8 mouse cellular contexts compared by ENCODE assay signal in the genomic region with DNA sequence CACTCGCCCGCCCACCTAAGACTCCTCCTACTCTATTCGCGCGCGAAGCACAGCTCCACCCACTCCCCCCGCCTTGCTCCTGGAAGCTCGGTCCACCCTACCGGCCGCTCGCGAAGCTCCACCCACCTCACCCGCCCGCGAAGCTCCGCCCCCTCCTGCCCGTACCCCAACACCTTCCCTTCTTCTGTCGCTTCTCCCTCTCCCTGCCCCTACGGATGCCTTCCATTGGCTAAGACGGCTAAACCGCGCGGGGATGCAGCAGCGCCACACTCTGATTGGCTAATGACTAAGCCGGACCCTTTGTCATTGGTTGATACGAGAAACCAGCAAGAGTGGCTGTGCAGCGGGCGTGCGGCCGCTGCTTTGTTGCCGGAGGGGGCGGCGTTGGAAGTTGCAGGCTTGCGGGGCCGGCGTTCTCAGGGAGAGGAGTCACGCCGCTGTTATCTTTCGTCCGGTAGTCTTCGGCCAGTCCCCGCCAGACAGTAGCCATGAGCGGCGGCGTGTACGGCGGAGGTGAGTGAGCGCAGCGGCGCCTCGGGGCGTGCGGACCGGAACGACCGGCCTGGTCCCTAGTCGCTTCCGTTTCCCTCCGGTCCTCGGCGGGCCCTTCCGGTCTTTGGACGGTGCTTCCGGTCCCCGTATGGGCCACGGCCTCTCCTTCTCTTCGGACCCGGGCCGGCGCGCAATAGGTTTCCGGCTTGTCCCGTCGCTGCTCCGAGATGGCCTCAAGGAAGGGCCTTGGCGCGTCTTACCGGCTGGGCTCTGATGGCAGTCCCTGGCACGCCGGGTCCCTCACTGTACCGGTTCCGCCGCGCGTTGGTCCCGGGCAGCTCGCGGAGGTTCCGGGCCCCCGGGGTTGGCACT. TPM values are rescaled to one million over a fixed set of nuclear protein-coding genes. Genes with fewer than 3 reads are reported as not detected.
DNase-seq lines count a peak whose midpoint lies in the region; ATAC-seq and TF ChIP-seq lines count a peak whose summit lies in the region.

No protein-coding gene starts in this region.

- peak; percentile 12 for TF ChIP-seq POLR2A in kidney, adult 2 months (IDR thresholded peaks at IDR 0.05; ENCODE audit: low read depth, low read length)
- no peak for TF ChIP-seq POLR2A in spleen, adult 2 months (IDR thresholded peaks at IDR 0.05; ENCODE audit: low read depth, low read length)

- peak overlapping the region; percentile 91 for H3K27ac ChIP-seq in embryonic facial prominence, embryonic 13.5 days
- peak overlapping the region; percentile 79 for H3K27ac ChIP-seq in kidney, adult 2 months (ENCODE audit: insufficient read depth, low read depth, low read length)
- peak overlapping the region; percentile 90 for H3K27ac ChIP-seq in limb, embryonic 12.5 days
- peak overlapping the region; percentile 96 for H3K27ac ChIP-seq in midbrain, embryonic 15.5 days
- peak overlapping the region; percentile 83 for H3K27ac ChIP-seq in spleen, adult 2 months (ENCODE audit: insufficient read depth, low read length)

- 0 out of 2 replicates have a peak, but pooled peaks have one; percentile 19 for TF ChIP-seq CTCF in kidney, adult 2 months (conservative IDR thresholded peaks at IDR 0.05; ENCODE audit: insufficient read depth, insufficient read length, low read depth, low read length)
- no peak for TF ChIP-seq CTCF in spleen, adult 2 months (IDR thresholded peaks at IDR 0.05; ENCODE audit: extremely low read depth, insufficient read depth, insufficient read length, insufficient replicate concordance)

- peak overlapping the region; percentile 77 for H3K4me2 ChIP-seq in embryonic facial prominence, embryonic 13.5 days
- peak overlapping the region; percentile 72 for H3K4me2 ChIP-seq in limb, embryonic 12.5 days
- peak overlapping the region; percentile 89 for H3K4me2 ChIP-seq in midbrain, embryonic 15.5 days

- ATAC-seq in embryonic facial prominence, embryonic 13.5 days (ENCODE audit: insufficient number of reproducible peaks, insufficient read depth, low FRiP score, low TSS enrichment, low read depth), result peak; percentile 100
- ATAC-seq in limb, embryonic 12.5 days (ENCODE audit: insufficient number of reproducible peaks, insufficient read depth, low FRiP score, low TSS enrichment, low read depth), result peak; percentile 100
- peak; percentile 100 for ATAC-seq in midbrain, embryonic 15.5 days (replicated peaks)

- DNase-seq in 3134 (ENCODE audit: extremely low read depth, insufficient read length, low spot score), result peak; percentile 100
- peak; percentile 98 to 99 for DNase-seq in adrenal gland, postnatal 36 days
- DNase-seq in heart, adult 18-20 months, result peak; percentile 98 to 99
- DNase-seq in kidney, adult 2 months, result peak; percentile 99
- DNase-seq in spleen, adult 2 months (ENCODE audit: low read depth in 1 of 2, low spot score in 2 of 2), result peak; percentile 97 to 98

- peaks cover 6% of the 10 kb centered on the region; the same call in 1 of the 2 replicates for H3K4me1 ChIP-seq in embryonic facial prominence, embryonic 13.5 days
- peaks cover 4% of the 10 kb centered on the region; the same call in 1 of the 2 replicates for H3K4me1 ChIP-seq in kidney, adult 2 months (ENCODE audit: control insufficient read depth, insufficient read depth, low read length)
- peaks cover 10% of the 10 kb centered on the region for H3K4me1 ChIP-seq in limb, embryonic 12.5 days (replicated peaks)
- peaks cover 12% of the 10 kb centered on the region for H3K4me1 ChIP-seq in midbrain, embryonic 15.5 days
- no peaks in the 10 kb centered on the region; the same call in 1 of the 2 replicates for H3K4me1 ChIP-seq in spleen, adult 2 months (ENCODE audit: control insufficient read depth, insufficient read depth, insufficient read length)

- peak overlapping the region; percentile 92 for H3K4me3 ChIP-seq in embryonic facial prominence, embryonic 13.5 days
- peak overlapping the region; percentile 88 for H3K4me3 ChIP-seq in kidney, adult 2 months (ENCODE audit: insufficient read depth, low read depth, low read length)
- peak overlapping the region; percentile 93 for H3K4me3 ChIP-seq in limb, embryonic 12.5 days (replicated peaks)
- H3K4me3 ChIP-seq in midbrain, embryonic 15.5 days, result peak overlapping the region; percentile 100
- peak overlapping the region; percentile 89 for H3K4me3 ChIP-seq in spleen, adult 2 months (ENCODE audit: extremely low read depth, insufficient read depth, insufficient read length)

- WGBS in embryonic facial prominence, embryonic 13.5 days, result under 1% methylated on average over 90 of the region's 90 CpGs
- 1% methylated on average over 89 of the region's 90 CpGs for WGBS in kidney, adult 2 months
- under 1% methylated on average over 90 of the region's 90 CpGs for WGBS in limb, embryonic 12.5 days
- WGBS in midbrain, embryonic 15.5 days, result under 1% methylated on average over 90 of the region's 90 CpGs
- under 1% methylated on average over 90 of the region's 90 CpGs for WGBS in spleen, adult 2 months

- H3K36me3 ChIP-seq in embryonic facial prominence, embryonic 13.5 days, result peaks cover 20% of the 10 kb centered on the region
- no peaks in the 10 kb centered on the region for H3K36me3 ChIP-seq in kidney, adult 2 months (ENCODE audit: control insufficient read depth, insufficient read depth, low read length)
- H3K36me3 ChIP-seq in limb, embryonic 12.5 days, result peaks cover 21% of the 10 kb centered on the region
- peaks cover 22% of the 10 kb centered on the region for H3K36me3 ChIP-seq in midbrain, embryonic 15.5 days (replicated peaks)
- peaks cover 7% of the 10 kb centered on the region for H3K36me3 ChIP-seq in spleen, adult 2 months (ENCODE audit: control insufficient read depth, insufficient read depth, low read length)

- no peaks in the 10 kb centered on the region for H3K27me3 ChIP-seq in embryonic facial prominence, embryonic 13.5 days
- H3K27me3 ChIP-seq in kidney, adult 2 months (replicated peaks; ENCODE audit: control insufficient read depth, insufficient read depth, low read length), result no peaks in the 10 kb centered on the region
- no peaks in the 10 kb centered on the region for H3K27me3 ChIP-seq in limb, embryonic 12.5 days
- H3K27me3 ChIP-seq in midbrain, embryonic 15.5 days (replicated peaks), result no peaks in the 10 kb centered on the region
- H3K27me3 ChIP-seq in spleen, adult 2 months (ENCODE audit: control insufficient read depth, insufficient read depth, low read length), result no peaks in the 10 kb centered on the region

- H3K9me3 ChIP-seq in embryonic facial prominence, embryonic 13.5 days, result no peaks in the 10 kb centered on the region
- H3K9me3 ChIP-seq in limb, embryonic 12.5 days, result no peaks in the 10 kb centered on the region
- no peaks in the 10 kb centered on the region for H3K9me3 ChIP-seq in midbrain, embryonic 15.5 days

- peak overlapping the region; percentile 97 for H3K9ac ChIP-seq in embryonic facial prominence, embryonic 13.5 days
- peak overlapping the region; percentile 93 for H3K9ac ChIP-seq in limb, embryonic 12.5 days (replicated peaks)
- peak overlapping the region; percentile 91 for H3K9ac ChIP-seq in midbrain, embryonic 15.5 days

RNA-seq across cellular contexts. Expression of a gene that starts 2.5 kb away (rescaled TPM):
- total RNA-seq in adrenal gland, postnatal 36 days (2021), result 10 to 100 TPM; 43.1 to 50.6 TPM
- polyA plus RNA-seq in embryonic facial prominence, embryonic 13.5 days (2015; fragmentation: Nextera tagmentation; extraction: Ambion mirVana), result 164 and 186 TPM in 2 replicates
- total RNA-seq in heart, adult 18-20 months (2021), result 10 to 100 TPM; 20.8 to 24.0 TPM
- polyA plus RNA-seq in kidney, adult 2 months (2012; rRNA removed), result 15.4 and 17.8 TPM in 2 replicates
- polyA plus RNA-seq in limb, embryonic 12.5 days (2016; fragmentation: Nextera tagmentation; extraction: Ambion mirVana), result 215 and 225 TPM in 2 replicates
- polyA plus RNA-seq in midbrain, embryonic 15.5 days (2015; fragmentation: Nextera tagmentation; extraction: Ambion mirVana), result 67.7 and 75.9 TPM in 2 replicates
- 12.9 and 14.8 TPM in 2 replicates for polyA plus RNA-seq in spleen, adult 2 months (2012; rRNA removed)

RNA-seq across cellular contexts. Expression of a gene that starts 28.2 kb away (rescaled TPM):
- 100 to 1,000 TPM; 367 to 402 TPM for total RNA-seq in adrenal gland, postnatal 36 days (2021)
- 325 and 339 TPM in 2 replicates for polyA plus RNA-seq in embryonic facial prominence, embryonic 13.5 days (2015; fragmentation: Nextera tagmentation; extraction: Ambion mirVana)
- total RNA-seq in heart, adult 18-20 months (2021), result 100 to 1,000 TPM; 913 to 962 TPM
- polyA plus RNA-seq in kidney, adult 2 months (2012; rRNA removed), result 450 and 540 TPM in 2 replicates
- 303 and 325 TPM in 2 replicates for polyA plus RNA-seq in limb, embryonic 12.5 days (2016; fragmentation: Nextera tagmentation; extraction: Ambion mirVana)
- 268 and 273 TPM in 2 replicates for polyA plus RNA-seq in midbrain, embryonic 15.5 days (2015; fragmentation: Nextera tagmentation; extraction: Ambion mirVana)
- polyA plus RNA-seq in spleen, adult 2 months (2012; rRNA removed), result 65.3 and 82.2 TPM in 2 replicates

RNA-seq across cellular contexts. Expression of a gene that starts 28.8 kb away (rescaled TPM):
- total RNA-seq in adrenal gland, postnatal 36 days (2021), result 10 to 100 TPM; 29.6 to 36.2 TPM
- polyA plus RNA-seq in embryonic facial prominence, embryonic 13.5 days (2015; fragmentation: Nextera tagmentation; extraction: Ambion mirVana), result 33.4 and 35.8 TPM in 2 replicates
- 10 to 100 TPM; 38.5 to 44.9 TPM for total RNA-seq in heart, adult 18-20 months (2021)
- 3.7 and 4.4 TPM in 2 replicates for polyA plus RNA-seq in kidney, adult 2 months (2012; rRNA removed)
- 34.1 and 39.8 TPM in 2 replicates for polyA plus RNA-seq in limb, embryonic 12.5 days (2016; fragmentation: Nextera tagmentation; extraction: Ambion mirVana)
- polyA plus RNA-seq in midbrain, embryonic 15.5 days (2015; fragmentation: Nextera tagmentation; extraction: Ambion mirVana), result 27.0 and 28.6 TPM in 2 replicates
- polyA plus RNA-seq in spleen, adult 2 months (2012; rRNA removed), result 0.50 and 0.82 TPM in 2 replicates

Comparison
In these comparisons a context has a peak if more than half of its experiments do, and no peak if none do; other contexts are left out.
1. Peak in every context shown above with its lines: DNase-seq, ATAC-seq, H3K4me3 ChIP-seq and H3K27ac ChIP-seq.